8 mouse cellular contexts compared by ENCODE assay signal in genomic region chr5:109996026-109996937, GRCm38 (mm10). TPM values are rescaled to one million over a fixed set of nuclear protein-coding genes. Genes with fewer than 3 reads are reported as not detected.
A peak's percentile ranks its signal among the peaks of the same experiment; 100 is the strongest.
DNase-seq lines count a peak whose midpoint lies in the region; ATAC-seq and TF ChIP-seq lines count a peak whose summit lies in the region.
"Not testable (repeated sequence)": the region's sequence is repeated elsewhere in the genome, so short reads cannot be mapped to it uniquely, and the experiment has no call there.

TSS of gene Zfp932 (plus strand) at chr5:109996521.

- H3K27me3 ChIP-seq in E14TG2a.4 (ENCODE audit: insufficient read depth, low read length); forebrain, embryonic 13.5 days; liver, embryonic 14.5 days (ENCODE audit: control insufficient read depth, insufficient read depth, low read length); stomach, embryonic 16.5 days (ENCODE audit: control insufficient read depth, insufficient read depth, low read length): not testable (repeated sequence)

- no CpG with 5 or more reads among the region's 24 CpGs for WGBS in forebrain, embryonic 13.5 days
- WGBS in liver, embryonic 14.5 days (ENCODE audit: insufficient replicate concordance): 4% methylated on average over 24 of the region's 24 CpGs
- no CpG with 5 or more reads among the region's 24 CpGs for WGBS in stomach, embryonic 16.5 days

- not testable (repeated sequence) for TF ChIP-seq CTCF in E14TG2a.4 (conservative IDR thresholded peaks at IDR 0.05; ENCODE audit: low read length); liver, embryonic 14.5 days (IDR thresholded peaks at IDR 0.05; ENCODE audit: low read depth)

- H3K9me3 ChIP-seq in E14TG2a.4 (ENCODE audit: low read length); forebrain, embryonic 13.5 days (replicated peaks); liver, embryonic 14.5 days (ENCODE audit: control insufficient read depth, low read length); stomach, embryonic 16.5 days (replicated peaks; ENCODE audit: control insufficient read depth, low read length): not testable (repeated sequence)

- H3K9ac ChIP-seq in forebrain, embryonic 13.5 days; stomach, embryonic 16.5 days (ENCODE audit: low read length): not testable (repeated sequence)
- peak within 1 kb of the TSS; percentile 45 for H3K9ac ChIP-seq in liver, embryonic 14.5 days (replicated peaks)

- peak within 1 kb of the TSS; percentile 82 for H3K4me3 ChIP-seq in E14TG2a.4 (replicated peaks; ENCODE audit: low read length)
- not testable (repeated sequence) for H3K4me3 ChIP-seq in forebrain, embryonic 13.5 days; stomach, embryonic 16.5 days (replicated peaks; ENCODE audit: low read length)
- H3K4me3 ChIP-seq in liver, embryonic 14.5 days (ENCODE audit: insufficient read depth in 1 of 2, low read depth in 2 of 2, low read length in 2 of 2): peak within 1 kb of the TSS in 1 of 2 experiments; percentile 50; a peak in 2 of 4 replicates

- DNase-seq in c-Kit-positive CD71-negative TER-119-negative erythroid progenitor cells, embryonic 14.5 days (ENCODE audit: low read depth): peak; percentile 54
- DNase-seq in heart, postnatal 14 days: peak; percentile 77 to 83
- DNase-seq in kidney, postnatal 4 days: peak; percentile 87 to 90
- peak; percentile 67 to 76 (median 68) for DNase-seq in liver, embryonic 14.5 days (ENCODE audit: low read depth in 3 of 3, low spot score in 3 of 3)
- peak; percentile 66 for DNase-seq in neural tube, embryonic 10.5 days (ENCODE audit: extremely low spot score, low spot score)

- not testable (repeated sequence) for H3K36me3 ChIP-seq in E14TG2a.4 (ENCODE audit: insufficient read depth, low read length); forebrain, embryonic 13.5 days (ENCODE audit: poor library complexity, severe bottlenecking); liver, embryonic 14.5 days (replicated peaks; ENCODE audit: control insufficient read depth, insufficient read depth, low read depth); stomach, embryonic 16.5 days (ENCODE audit: control insufficient read depth, insufficient read depth, low read length)

- not testable (repeated sequence) for H3K4me1 ChIP-seq in E14TG2a.4 (replicated peaks; ENCODE audit: low read depth, low read length); forebrain, embryonic 13.5 days; liver, embryonic 14.5 days (replicated peaks; ENCODE audit: control insufficient read depth in 2 of 2, insufficient read depth in 2 of 2, low read length in 1 of 2); stomach, embryonic 16.5 days (ENCODE audit: control insufficient read depth, insufficient read depth, low read length)

- not testable (repeated sequence) for ATAC-seq in forebrain, embryonic 13.5 days; stomach, embryonic 16.5 days (ENCODE audit: insufficient read depth, low FRiP score)
- peak; percentile 100 for ATAC-seq in liver, embryonic 14.5 days (ENCODE audit: insufficient read depth)

- not testable (repeated sequence) for H3K4me2 ChIP-seq in forebrain, embryonic 13.5 days; stomach, embryonic 16.5 days (ENCODE audit: low read depth, low read length)
- peak within 1 kb of the TSS; percentile 57 for H3K4me2 ChIP-seq in liver, embryonic 14.5 days (ENCODE audit: low read depth)

- intact Hi-C loops in heart, postnatal 14 days (cut with DNase I): loop anchor here (2.0 kb wide), 1 partner anchor 69 kb away; no protein-coding TSS in a partner anchor

- H3K27ac ChIP-seq in forebrain, embryonic 13.5 days; liver, embryonic 14.5 days; stomach, embryonic 16.5 days (ENCODE audit: low read length): not testable (repeated sequence)

- TF ChIP-seq EP300 in liver, embryonic 14.5 days (IDR thresholded peaks at IDR 0.05; ENCODE audit: low read depth): not testable (repeated sequence)

RNA-seq across cellular contexts. Expression of gene Zfp932, which starts in this region (rescaled TPM):
- polyA plus RNA-seq in forebrain, embryonic 13.5 days (2015; fragmentation: Nextera tagmentation; extraction: Ambion mirVana): 24.1 and 29.4 TPM in 2 replicates
- 1 to 10 TPM; 5.8 to 6.4 TPM for total RNA-seq in heart, postnatal 14 days (2021)
- polyA plus RNA-seq in liver, embryonic 14.5 days (2012; rRNA removed): 2.1 and 4.0 TPM in 2 replicates
- polyA plus RNA-seq in liver, embryonic 14.5 days (2014; fragmentation: Nextera tagmentation; extraction: Ambion mirVana): 6.8 and 7.4 TPM in 2 replicates
- 21.4 and 21.9 TPM in 2 replicates for polyA plus RNA-seq in stomach, embryonic 16.5 days (2015; fragmentation: Nextera tagmentation; extraction: Ambion mirVana)
